Mouse (Mus musculus) Patski (cell line): ENCODE measurements around the gene Synpo2. TPM values are rescaled to one million over a fixed set of nuclear protein-coding genes. Genes with fewer than 3 reads are reported as not detected.
A peak's percentile ranks its signal among the peaks of the same experiment; 100 is the strongest.
"Not testable (repeated sequence)": the region's sequence is repeated elsewhere in the genome, so short reads cannot be mapped to it uniquely, and the experiment has no call there.

Source experiments
- ATAC-seq: fragments of 100-300 bp; one replicate; pipeline ENCODE4 v1.8.0; 2021
- CTCF ChIA-PET: fragments of 350-600 bp; sonication (Branson Sonifier 250); formaldehyde crosslinking; loops from one replicate; lab custom pipeline; 2022; ENCODE audit warnings: inconsistent platforms; lab: Charles Lee
- POLR2A ChIA-PET: fragments of 350-600 bp; sonication (Branson Sonifier 250); formaldehyde crosslinking; loops from one replicate; lab custom pipeline; 2022; ENCODE audit warnings: antibody characterized with exemption, inconsistent platforms; lab: Charles Lee
- DNase-seq: peaks from one replicate; pipeline ENCODE4 v3.0.0-alpha.2; 2011; ENCODE audit warnings: low read depth, low spot score
- H3K27me3 ChIP-seq: fragments of 371-371 bp; one replicate; pipeline ENCODE4 v1.5.1; 2021
- CTCF ChIP-seq: fragments of 100-300 bp; IDR thresholded peaks from one replicate; pipeline ENCODE4 v1.5.1; 2021
- in situ Hi-C: fragments of 300-500 bp; cut with MboI; formaldehyde crosslinking; loops from 3 replicates; pipeline ENCODE4 v1.11.1; 2018; ENCODE audit warnings: low pct_unique_long_range_greater_than_20kb, mixed read lengths
- polyA plus RNA-seq: library from polyadenylated mRNA; unstranded; gene quantifications from one replicate; pipeline ENCODE4 v1.2.3, GENCODE M21; 2021

Synpo2 gene
- polyA plus RNA-seq, 1 experiment from 2014 or later, result 0.83 TPM

GRCm38 (mm10) chr3:123130314-123131150, 105.4 kb downstream of the Synpo2 start:
- in situ Hi-C loops, result no loop called here
- POLR2A ChIA-PET, result no interaction called here
- H3K27me3 ChIP-seq, result no peaks in the 10 kb centered on the region
- DNase-seq (no peak), ATAC-seq (no peak)
- no peak for TF ChIP-seq CTCF
- CTCF ChIA-PET, result interaction anchor here (0.8 to 2.1 kb wide), 6 partner anchors 8 to 112 kb away, joined by 3 to 7 read pairs (median 4); no protein-coding TSS in a partner anchor

GRCm38 (mm10) chr3:123128781-123129180, 107.2 kb downstream of the Synpo2 start:
- in situ Hi-C loops, result no loop called here
- DNase-seq, result no peak
- H3K27me3 ChIP-seq, result no peaks in the 10 kb centered on the region
- CTCF ChIA-PET, result interaction anchor here (0.9 kb wide), 1 partner anchor 13 kb away, joined by 4 read pairs; no protein-coding TSS in a partner anchor
- POLR2A ChIA-PET, result no interaction called here
- ATAC-seq, result no peak
- TF ChIP-seq CTCF, result no peak

- ChIA-PET CTCF (interaction anchor here (3.2 kb wide), 1 partner anchor 9 kb away, joined by 10 read pairs; no protein-coding TSS in a partner anchor), POLR2A (no interaction called here)
- in situ Hi-C loops, result no loop called here
- no peaks in the 10 kb centered on the region for H3K27me3 ChIP-seq
- no peak for ATAC-seq
- no peak for TF ChIP-seq CTCF
- no peak for DNase-seq
Measured at GRCm38 (mm10) chr3:123128091-123128490, 107.9 kb downstream of the Synpo2 start.

- DNase-seq, in situ Hi-C loops, H3K27me3 ChIP-seq, ATAC-seq: not testable (repeated sequence)
- POLR2A ChIA-PET, result interaction anchor here (0.6 kb wide), 1 partner anchor 193 kb away, joined by 3 read pairs; no protein-coding TSS in a partner anchor
- CTCF ChIA-PET, result interaction anchor here (1.1 to 3.2 kb wide), 4 partner anchors 8 to 32 kb away, joined by 3 to 10 read pairs (median 5); no protein-coding TSS in a partner anchor
Measured at GRCm38 (mm10) chr3:123126741-123127140, 109.2 kb downstream of the Synpo2 start.

GRCm38 (mm10) chr3:123123817-123124216, 112.1 kb downstream of the Synpo2 start:
- CTCF ChIA-PET, result interaction anchor here (0.9 to 2.7 kb wide), 2 partner anchors 9 to 14 kb away, joined by 3 to 18 read pairs; no protein-coding TSS in a partner anchor
- in situ Hi-C loops, result no loop called here

GRCm38 (mm10) chr3:123122151-123123030, 113.6 kb downstream of the Synpo2 start:
- TF ChIP-seq CTCF, result no peak
- in situ Hi-C loops, result no loop called here
- DNase-seq (peak; percentile 89), ATAC-seq (peak; percentile 100)
- no peaks in the 10 kb centered on the region for H3K27me3 ChIP-seq
- ChIA-PET POLR2A (interaction anchor here (1.5 kb wide), 1 partner anchor 145 kb away, joined by 3 read pairs; the partner anchor contains the start of gene Sec24d), CTCF (interaction anchor here (0.7 to 2.7 kb wide), 5 partner anchors 12 to 25 kb away, joined by 3 to 18 read pairs (median 3); no protein-coding TSS in a partner anchor)

More at GRCm38 (mm10) chr3:123123817-123124216, 112.1 kb downstream of the Synpo2 start:
- POLR2A ChIA-PET, result interaction anchor here (1.5 kb wide), 1 partner anchor 144 kb away, joined by 3 read pairs; the partner anchor contains the start of gene Sec24d
- TF ChIP-seq CTCF, result no peak
- ATAC-seq (no peak), DNase-seq (no peak)
- H3K27me3 ChIP-seq, result no peaks in the 10 kb centered on the region

- TF ChIP-seq CTCF, result no peak
- ATAC-seq, result no peak
- H3K27me3 ChIP-seq, result no peaks in the 10 kb centered on the region
- ChIA-PET POLR2A (interaction anchor here (0.6 to 0.9 kb wide), 3 partner anchors 22 to 141 kb away, joined by 3 read pairs; no protein-coding TSS in a partner anchor), CTCF (interaction anchor here (0.6 to 2.6 kb wide), 18 partner anchors 10 to 196 kb away, joined by 3 to 35 read pairs (median 5); no protein-coding TSS in a partner anchor)
- in situ Hi-C loops, result loop anchor here (5.0 kb wide), 1 partner anchor 255 kb away; no protein-coding TSS in a partner anchor
- no peak for DNase-seq
Measured at GRCm38 (mm10) chr3:123116903-123117302, 119.0 kb downstream of the Synpo2 start.

- in situ Hi-C loops, result loop anchor here (5.0 kb wide), 1 partner anchor 254 kb away; no protein-coding TSS in a partner anchor
- DNase-seq (no peak), ATAC-seq (peak; percentile 62)
- POLR2A ChIA-PET, result interaction anchor here (0.6 kb wide), 3 partner anchors 23 to 161 kb away, joined by 3 to 4 read pairs (median 3); no protein-coding TSS in a partner anchor
- H3K27me3 ChIP-seq, result no peaks in the 10 kb centered on the region
- CTCF ChIA-PET, result interaction anchor here (0.6 to 2.6 kb wide), 21 partner anchors 10 to 238 kb away, joined by 3 to 35 read pairs (median 4); no protein-coding TSS in a partner anchor
- TF ChIP-seq CTCF, result peak; percentile 85
Measured at GRCm38 (mm10) chr3:123115770-123116527, 120.0 kb downstream of the Synpo2 start.
